Mouse (Mus musculus) layer of hippocampus, postnatal 25 days (tissue): ENCODE measurements at regions not wholly inside any gene's neighbourhood (a gene's known extent, or its start where the extent isn't known, plus 50 kb on each side); places are given as distances from the start of the nearest gene placed in this dataset.

Source experiments
- DNase-seq, 2 experiments: peaks; one replicate each; pipeline ENCODE4 v3.0.0; 2022; ENCODE audit warnings: mixed read lengths in 2 of 2, low spot score in 1 of 2; ENCODE audit errors: extremely low spot score in 1 of 2

GRCm38 (mm10) chr8:126693642-126694041 lies 99.9 kb upstream of the Irf2bp2 start:
- no peak for DNase-seq

DNA sequence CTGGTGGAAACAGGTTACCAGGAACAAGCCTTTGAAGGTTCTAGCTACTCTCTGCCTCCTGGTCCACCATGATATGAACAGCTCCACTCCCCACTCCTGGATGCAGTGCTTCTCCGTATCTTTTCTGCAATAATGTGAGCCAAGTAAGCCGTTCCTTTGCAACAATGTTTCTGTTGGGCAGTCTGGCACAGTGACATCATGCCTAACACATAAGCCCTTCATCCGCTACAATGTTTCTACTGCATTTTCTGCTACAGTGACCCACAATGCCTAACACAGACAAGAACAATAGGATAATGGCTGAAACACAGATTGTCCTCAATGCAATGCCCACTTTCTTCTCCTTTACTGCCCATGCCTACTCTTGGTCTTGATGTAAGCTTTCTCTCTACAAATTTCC lies 98.9 kb upstream of the Irf2bp2 start:
- no peak for DNase-seq

- no peak for DNase-seq
Observed at GRCm38 (mm10) chr8:126692263-126692662, 98.5 kb upstream of the Irf2bp2 start.

DNA sequence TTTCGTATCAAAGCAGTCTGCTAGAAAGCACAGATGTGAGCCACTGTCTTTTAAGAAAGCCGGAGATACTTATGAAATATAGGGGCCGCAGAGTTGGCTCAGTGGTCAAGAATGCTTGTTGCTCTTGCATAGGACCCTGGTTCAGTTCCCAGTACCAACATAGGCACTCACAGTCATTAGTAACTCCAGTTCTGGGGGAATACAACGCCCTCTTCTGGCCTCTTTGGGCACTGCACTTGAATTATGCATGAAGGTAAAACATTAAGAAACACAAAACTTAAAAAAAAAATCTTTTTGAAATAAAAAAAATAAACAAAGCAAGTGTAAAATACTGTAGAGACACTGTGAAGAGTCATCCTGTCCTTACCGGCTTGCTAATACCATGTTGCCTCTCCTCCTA lies 94.7 kb upstream of the Irf2bp2 start:
- DNase-seq = no peak

- DNase-seq = no peak
Observed at GRCm38 (mm10) chr8:126688014-126688413, 94.2 kb upstream of the Irf2bp2 start.

DNA sequence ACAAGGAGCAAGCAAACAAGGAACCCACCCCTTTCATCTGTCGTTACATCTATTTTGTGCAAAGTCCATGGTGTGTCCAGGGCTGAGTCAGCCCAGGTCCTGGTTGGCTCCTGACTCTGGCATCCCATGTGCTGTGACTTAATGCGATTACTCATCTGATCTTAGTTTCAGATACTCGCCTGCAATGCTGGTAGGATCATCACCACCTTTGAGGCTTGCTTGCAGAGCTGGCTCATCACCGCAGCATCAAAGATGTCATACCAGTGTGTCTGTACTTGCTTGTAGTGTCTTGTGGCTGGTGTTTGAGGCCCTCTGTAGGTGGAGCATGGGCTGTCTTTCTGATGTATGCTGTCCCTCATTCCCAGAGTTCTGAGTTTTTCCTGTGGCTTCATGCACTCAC lies 93.0 kb upstream of the Irf2bp2 start:
- DNase-seq = no peak

- DNase-seq = no peak
Observed at GRCm38 (mm10) chr8:126685365-126685764, 91.6 kb upstream of the Irf2bp2 start.

DNA sequence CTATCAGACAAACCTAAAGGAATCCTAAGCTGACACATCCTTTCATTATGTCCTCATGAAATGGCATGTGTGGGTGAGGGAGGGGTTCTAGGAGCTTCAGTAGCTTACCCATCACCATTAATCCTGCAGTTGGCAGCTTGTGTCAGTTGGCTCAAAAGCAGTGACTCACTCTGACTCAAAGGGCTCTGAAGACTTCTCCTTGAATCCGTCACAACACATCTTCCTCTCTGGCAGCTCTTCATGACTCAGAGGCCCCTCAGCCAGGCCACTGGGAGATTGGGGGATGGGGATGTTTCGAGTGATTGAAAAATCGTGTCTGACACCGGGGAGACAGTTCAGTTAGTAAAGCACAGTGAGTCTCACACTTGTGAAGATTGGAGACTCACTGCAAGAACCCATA lies 90.2 kb upstream of the Irf2bp2 start:
- no peak for DNase-seq

DNA sequence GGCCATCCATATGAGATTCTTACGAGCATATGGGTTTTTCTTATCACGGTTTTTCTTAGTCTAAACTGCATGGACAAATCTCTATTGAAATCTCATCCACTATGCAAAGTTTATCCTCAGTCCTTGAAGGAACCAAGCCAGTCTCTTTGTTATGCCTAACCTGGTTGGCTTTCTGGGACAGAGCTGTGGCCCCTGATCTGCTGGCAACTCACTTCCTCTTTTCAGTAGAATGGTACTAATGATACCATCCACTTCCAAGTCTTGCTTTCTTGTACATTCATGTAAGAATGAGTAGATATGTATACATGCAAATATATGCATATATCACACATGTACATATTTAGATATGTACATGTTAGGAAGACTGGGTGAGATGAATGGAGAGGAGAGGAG lies 89.8 kb upstream of the Irf2bp2 start:
- no peak for DNase-seq

DNA sequence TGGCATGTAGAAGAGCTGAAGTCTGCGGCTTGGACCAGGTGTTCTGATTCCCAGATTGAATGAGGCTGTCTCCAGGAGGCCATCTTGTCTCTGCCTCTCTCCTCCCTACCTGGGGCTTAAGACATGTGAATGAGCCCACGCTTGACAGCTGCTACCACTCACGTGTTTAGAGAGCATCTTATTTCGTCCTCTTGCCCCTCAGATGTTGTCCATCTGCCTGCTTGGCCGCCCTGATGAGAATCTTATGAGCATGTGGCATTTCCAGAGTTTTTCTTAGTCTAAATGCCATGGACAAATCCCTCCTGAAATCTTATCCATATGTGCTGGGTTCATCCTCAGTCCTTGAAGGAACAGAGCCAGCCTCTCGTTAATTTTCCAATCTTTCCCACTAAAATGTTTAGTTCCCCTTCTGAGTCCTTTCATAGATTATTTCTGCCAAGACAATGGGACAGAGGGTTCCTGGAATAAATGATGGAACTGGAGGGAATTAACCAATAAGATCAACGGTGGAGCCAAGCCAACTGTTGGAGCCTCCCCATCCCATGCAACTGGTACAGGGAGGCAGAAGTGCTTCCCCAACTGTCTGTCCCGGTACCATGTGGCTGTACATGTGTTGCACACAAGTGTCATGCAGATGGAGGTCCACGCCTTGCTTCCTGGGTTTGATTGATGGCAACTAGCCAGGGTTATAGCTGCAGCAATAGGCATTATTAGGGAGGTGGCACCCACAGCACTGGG lies 89.2 kb upstream of the Irf2bp2 start:
- peak in 1 of 2 experiments; percentile 46 for DNase-seq

- no peak for DNase-seq
Observed at GRCm38 (mm10) chr8:126681948-126682651, 88.3 kb upstream of the Irf2bp2 start.

DNA sequence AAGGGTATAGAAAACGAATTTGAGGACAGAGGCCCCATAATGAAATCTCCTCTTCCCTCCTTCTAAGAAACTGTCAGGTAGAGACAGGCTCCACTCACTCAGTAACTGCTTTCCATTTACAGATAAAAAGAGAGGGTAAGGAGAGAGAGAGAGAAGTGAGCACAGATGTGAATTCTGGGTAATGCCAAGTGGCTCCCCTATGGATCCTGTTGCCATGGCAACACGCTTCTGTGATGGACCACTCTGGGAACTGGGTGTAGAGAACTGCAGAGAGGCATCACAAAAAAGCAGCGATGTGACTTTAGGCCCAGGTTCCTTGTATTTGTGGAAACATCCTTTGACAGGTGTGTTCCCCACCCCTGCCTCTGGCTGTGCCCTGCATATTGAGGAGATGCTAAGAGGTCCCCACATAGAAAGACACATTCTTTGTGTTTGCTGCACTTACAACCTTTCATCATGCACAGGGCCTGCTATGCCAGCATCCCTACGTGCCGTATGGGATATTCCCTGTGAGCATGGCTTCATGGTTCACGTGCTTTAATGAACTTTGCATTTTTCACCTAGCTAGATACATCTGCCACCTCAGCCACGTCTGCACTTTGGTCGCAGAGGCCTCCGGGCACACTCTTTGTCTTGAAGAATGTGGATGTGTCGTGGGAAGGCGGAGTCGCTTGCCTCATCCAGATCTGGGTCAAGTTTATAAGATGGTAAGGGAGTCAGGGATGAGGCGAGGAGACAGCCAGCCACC lies 84.4 kb upstream of the Irf2bp2 start:
- DNase-seq = no peak

DNA sequence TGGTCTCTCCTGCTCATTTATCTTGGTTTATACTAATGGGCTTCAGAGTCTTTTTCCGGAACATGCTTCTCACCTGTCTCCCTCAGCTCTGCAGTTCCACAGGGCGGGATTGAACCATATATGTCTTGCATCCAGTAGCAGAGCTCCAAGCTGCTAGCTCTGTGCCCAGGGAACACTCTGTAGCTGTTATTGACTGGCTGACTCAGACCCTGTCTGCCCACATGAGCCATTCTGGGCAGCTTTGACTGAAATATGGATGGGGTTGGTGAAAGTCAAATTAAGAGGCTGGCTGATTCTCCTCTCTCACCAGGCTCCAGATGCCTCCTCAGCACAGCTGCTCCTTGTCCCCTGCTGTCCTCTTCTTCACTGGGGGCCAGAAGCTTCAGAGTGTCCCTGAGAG lies 81.4 kb upstream of the Irf2bp2 start:
- DNase-seq = no peak

DNA sequence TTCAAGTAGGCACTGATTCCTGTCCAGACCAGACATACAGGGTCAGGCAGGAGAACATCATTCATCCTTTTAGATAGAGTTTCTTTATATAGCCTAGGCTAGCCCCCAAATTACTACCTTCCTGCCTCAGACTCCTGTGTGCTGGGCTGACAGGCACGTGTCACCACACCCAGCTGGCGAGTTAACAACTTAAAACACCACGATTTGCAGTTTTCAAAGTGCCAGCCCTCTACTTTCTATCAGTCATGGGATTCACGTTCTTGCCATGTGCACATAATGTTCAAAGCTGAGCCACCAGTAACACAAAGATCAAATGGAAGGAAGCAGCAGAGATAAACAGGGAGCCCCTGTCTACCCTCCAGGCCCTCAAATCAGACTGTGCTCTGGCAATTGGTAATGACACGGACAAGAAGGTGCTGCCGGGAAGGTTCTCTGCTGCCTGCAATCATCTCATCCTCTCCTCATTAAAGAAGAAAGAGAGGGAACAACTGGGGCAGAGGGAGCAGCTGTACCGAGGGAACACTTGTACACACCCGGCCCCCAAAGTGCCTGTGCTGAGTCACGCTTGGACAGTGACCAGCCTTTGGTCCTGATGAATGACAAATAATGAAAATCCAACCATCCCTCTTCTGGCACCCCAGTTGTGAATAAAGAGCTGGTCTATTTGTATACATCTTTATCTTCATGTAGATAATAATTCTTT lies 79.4 kb upstream of the Irf2bp2 start:
- DNase-seq = no peak

DNA sequence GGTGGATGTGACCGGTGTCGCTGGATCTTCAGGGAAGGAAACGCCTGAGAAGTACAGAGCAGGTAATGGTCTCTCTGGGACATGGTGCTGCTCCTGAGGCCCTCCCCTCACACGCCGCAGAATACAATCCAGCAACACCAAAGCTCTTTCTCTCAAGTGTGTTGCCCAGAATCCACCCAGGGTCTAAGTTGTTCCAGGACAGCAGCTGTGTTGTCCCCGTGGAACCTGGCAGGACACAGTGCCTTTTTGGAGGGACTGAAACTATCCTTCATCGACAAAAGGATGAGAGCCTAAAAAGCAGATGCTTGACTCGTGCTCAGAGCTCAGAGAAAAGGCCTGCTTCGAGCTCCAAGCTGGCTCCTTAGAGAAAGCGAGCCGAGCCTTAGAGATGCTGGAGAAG lies 77.8 kb upstream of the Irf2bp2 start:
- DNase-seq = no peak

- no peak for DNase-seq
Observed at GRCm38 (mm10) chr8:126669919-126670318, 76.1 kb upstream of the Irf2bp2 start.

GRCm38 (mm10) chr8:126669154-126669553 lies 75.4 kb upstream of the Irf2bp2 start:
- DNase-seq = no peak

DNA sequence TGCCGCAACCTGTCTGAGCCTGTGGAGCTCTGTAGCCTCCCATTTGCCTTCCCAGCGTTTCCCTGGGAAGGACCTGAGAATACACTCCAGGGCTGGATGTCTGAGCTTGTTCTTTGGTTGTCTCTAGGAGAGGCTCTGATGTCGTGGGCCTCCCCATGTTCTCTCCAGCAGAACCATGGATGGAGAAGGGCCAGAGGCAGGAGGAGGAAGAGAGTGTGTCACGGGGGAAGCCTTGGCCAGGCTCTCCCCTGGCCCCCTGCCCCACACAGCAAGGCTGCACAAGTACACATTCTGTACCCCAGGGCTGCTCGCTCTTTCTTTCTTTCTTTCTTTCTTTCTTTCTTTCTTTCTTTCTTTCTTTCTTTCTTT lies 74.9 kb upstream of the Irf2bp2 start:
- DNase-seq = no peak

GRCm38 (mm10) chr8:126667721-126668656 lies 74.2 kb upstream of the Irf2bp2 start:
- peak; percentile 46 for DNase-seq
